8 mouse cellular contexts compared by ENCODE assay signal in genomic region chr12:54654741-54655140, GRCm38 (mm10). TPM values are rescaled to one million over a fixed set of nuclear protein-coding genes. Genes with fewer than 3 reads are reported as not detected.
DNase-seq lines count a peak whose midpoint lies in the region; ATAC-seq lines count a peak whose summit lies in the region.

No protein-coding gene starts in this region.

- ATAC-seq in megakaryocyte progenitor cell, adult 5-6 weeks (replicated peaks; ENCODE audit: poor library complexity) = no peak

- H3K4me1 ChIP-seq in hindbrain, embryonic 10.5 days (replicated peaks) = peaks cover 26% of the 10 kb centered on the region

- WGBS in hindbrain, embryonic 10.5 days = 75% methylated on average over 1 of the region's 1 CpGs

- H3K27ac ChIP-seq in hindbrain, embryonic 10.5 days = no peak overlapping the region

- H3K36me3 ChIP-seq in hindbrain, embryonic 10.5 days = peaks cover 10% of the 10 kb centered on the region; the same call in 1 of the 2 replicates

- H3K4me3 ChIP-seq in hindbrain, embryonic 10.5 days = peak overlapping the region; percentile 77

- no peaks in the 10 kb centered on the region for H3K9me3 ChIP-seq in hindbrain, embryonic 10.5 days

- peaks cover 3% of the 10 kb centered on the region; the same call in 1 of the 2 replicates for H3K27me3 ChIP-seq in hindbrain, embryonic 10.5 days (ENCODE audit: insufficient read depth, poor library complexity, severe bottlenecking)

- peak; percentile 37 for DNase-seq in cerebellum, adult 9-10 months
- no peak for DNase-seq in cerebellum, postnatal 36 days
- DNase-seq in A20 (ENCODE audit: low read depth, low spot score) = peak; percentile 63
- no peak for DNase-seq in hindbrain, embryonic 10.5 days (ENCODE audit: low spot score)
- DNase-seq in mesoderm, embryonic 11.5 days (ENCODE audit: low read depth, low spot score) = peak; percentile 17
- no peak for DNase-seq in Muller cell, postnatal 12 days (ENCODE audit: inconsistent ontology term)
- no peak for DNase-seq in spleen, postnatal 4 days (ENCODE audit: low spot score in 2 of 2)

RNA-seq across cellular contexts. Expression of gene Sptssa, which starts 1.6 kb away (rescaled TPM):
- polyA plus RNA-seq in hindbrain, embryonic 10.5 days (2016; fragmentation: Nextera tagmentation; extraction: Ambion mirVana) = 164 TPM in 2 replicates
- total RNA-seq in megakaryocyte progenitor cell, adult 5-6 weeks (2015) = 232 and 247 TPM in 2 replicates
- 160 and 165 TPM in 2 replicates for total RNA-seq in megakaryocyte progenitor cell, adult 5-6 weeks (2017)

RNA-seq across cellular contexts. Expression of gene Eapp, which starts 41.0 kb away (rescaled TPM):
- polyA plus RNA-seq in hindbrain, embryonic 10.5 days (2016; fragmentation: Nextera tagmentation; extraction: Ambion mirVana) = 74.2 and 75.9 TPM in 2 replicates
- total RNA-seq in megakaryocyte progenitor cell, adult 5-6 weeks (2015) = 52.0 and 58.7 TPM in 2 replicates
- 42.7 and 75.4 TPM in 2 replicates for total RNA-seq in megakaryocyte progenitor cell, adult 5-6 weeks (2017)

Comparison
In these comparisons a context has a peak if more than half of its experiments do, and no peak if none do; other contexts are left out.
1. DNase-seq: peak in cerebellum, adult 9-10 months (single experiment), A20 (single experiment) and mesoderm, embryonic 11.5 days (single experiment); none in cerebellum, postnatal 36 days (0 of 2), hindbrain, embryonic 10.5 days (single experiment), Muller cell, postnatal 12 days (single experiment) and spleen, postnatal 4 days (0 of 2).